Mouse (Mus musculus) erythroid progenitor cell, adult 5-6 weeks (primary cell): ENCODE results near the gene Bcar1. TPM values are rescaled to one million over a fixed set of nuclear protein-coding genes. Genes with fewer than 3 reads are reported as not detected.

ENCODE experiments used
- ATAC-seq: replicated peaks from 2 replicates; pipeline ENCODE4 v1.8.0; 2016; ENCODE audit warnings: moderate number of reproducible peaks, mild to moderate bottlenecking, moderate TSS enrichment, inconsistent platforms; ENCODE audit not compliant: poor library complexity, low FRiP score, severe bottlenecking
- total RNA-seq, 2 experiments: library from RNA; stranded (forward) in 1 of 2; stranded (reverse) in 1 of 2; fragments of 150-400 nt in 1 of 2; fragments of 186-747, 209-891 nt in 1 of 2; gene quantifications; 2 replicates each; pipeline versions ENCODE4 v1.2.3 to v1.2.4; 2015 to 2017; ENCODE audit warnings: low replicate concordance in 2 of 2

Gene Bcar1
- total RNA-seq, 2 experiments from 2014 or later, result not detected

GRCm38 (mm10) chr8:111770958-111771624 is 27.5 kb upstream of the Bcar1 start:
- no peak for ATAC-seq

GRCm38 (mm10) chr8:111769764-111770428 is 26.3 kb upstream of the Bcar1 start:
- ATAC-seq, result no peak

GRCm38 (mm10) chr8:111769296-111769695 is 25.7 kb upstream of the Bcar1 start:
- ATAC-seq, result no peak

- no peak for ATAC-seq
Measured at GRCm38 (mm10) chr8:111768651-111769050, 25.0 kb upstream of the Bcar1 start.

- ATAC-seq, result no peak
Measured at GRCm38 (mm10) chr8:111765616-111766015, 22.0 kb upstream of the Bcar1 start.

- no peak for ATAC-seq
Measured at GRCm38 (mm10) chr8:111765096-111765495, 21.5 kb upstream of the Bcar1 start.

- no peak for ATAC-seq
Measured at GRCm38 (mm10) chr8:111760708-111761107, 17.1 kb upstream of the Bcar1 start.

- ATAC-seq, result no peak
Measured at GRCm38 (mm10) chr8:111758817-111759216, 15.2 kb upstream of the Bcar1 start.

- ATAC-seq, result no peak
Measured at GRCm38 (mm10) chr8:111757599-111757998, 14.0 kb upstream of the Bcar1 start.

- no peak for ATAC-seq
Measured at GRCm38 (mm10) chr8:111754736-111755135, 11.1 kb upstream of the Bcar1 start.

GRCm38 (mm10) chr8:111754088-111754487 is 10.5 kb upstream of the Bcar1 start:
- no peak for ATAC-seq

- no peak for ATAC-seq
Measured at GRCm38 (mm10) chr8:111748766-111749165, 5.2 kb upstream of the Bcar1 start.

GRCm38 (mm10) chr8:111747866-111748649 is 4.4 kb upstream of the Bcar1 start:
- ATAC-seq, result no peak

- no peak for ATAC-seq
Measured at GRCm38 (mm10) chr8:111746582-111747465, 3.2 kb upstream of the Bcar1 start.

- ATAC-seq, result no peak
Measured at GRCm38 (mm10) chr8:111745591-111746418, 2.2 kb upstream of the Bcar1 start.

- ATAC-seq, result no peak
Measured at GRCm38 (mm10) chr8:111745086-111745485, 1.5 kb upstream of the Bcar1 start.

GRCm38 (mm10) chr8:111743101-111743791 is 363 bp downstream of the Bcar1 start:
- no peak for ATAC-seq

- ATAC-seq, result no peak
Measured at GRCm38 (mm10) chr8:111742261-111743037, 1.2 kb downstream of the Bcar1 start.
